Mouse (Mus musculus) retina, postnatal 1 day (tissue): ENCODE data around the gene Psenen.

Experiments used
- DNase-seq: peaks from one replicate; pipeline ENCODE4 v3.0.0-alpha.2; 2012

Gene Psenen

GRCm38 (mm10) chr7:30553021-30553589 is 10.3 kb downstream of the Psenen start:
- peak; percentile 64 for DNase-seq

GRCm38 (mm10) chr7:30552102-30553020 is 11.1 kb downstream of the Psenen start, which contains the start of the genes Hspb6 and Proser3:
Gene Hspb6 (plus strand): TSS chr7:30552178.
Gene Proser3 (minus strand): TSS chr7:30552299.
- peak; percentile 99 for DNase-seq

- DNase-seq, result no peak
These were observed 11.9 kb downstream of the Psenen start for GRCm38 (mm10) chr7:30551445-30552101.

GRCm38 (mm10) chr7:30550603-30551002 is 12.8 kb downstream of the Psenen start:
- DNase-seq, result no peak

GRCm38 (mm10) chr7:30549880-30550279 is 13.5 kb downstream of the Psenen start:
- DNase-seq, result no peak

GRCm38 (mm10) chr7:30544327-30544726 is 19.1 kb downstream of the Psenen start:
- DNase-seq, result no peak

GRCm38 (mm10) chr7:30540572-30540971 is 22.9 kb downstream of the Psenen start:
- no peak for DNase-seq

- DNase-seq, result peak; percentile 99
These were observed 28.5 kb downstream of the Psenen start, which contains the start of gene Arhgap33 for GRCm38 (mm10) chr7:30534633-30535577. Gene Arhgap33 (minus strand): TSS chr7:30535060.

GRCm38 (mm10) chr7:30533941-30534632 is 29.3 kb downstream of the Psenen start:
- peak; percentile 55 for DNase-seq

GRCm38 (mm10) chr7:30532931-30533330 is 30.5 kb downstream of the Psenen start:
- DNase-seq, result peak; percentile 94

- no peak for DNase-seq
These were observed 32.1 kb downstream of the Psenen start for GRCm38 (mm10) chr7:30531291-30531815.

- DNase-seq, result no peak
These were observed 36.4 kb downstream of the Psenen start for GRCm38 (mm10) chr7:30526981-30527380.

GRCm38 (mm10) chr7:30526399-30526798 is 37.0 kb downstream of the Psenen start:
- DNase-seq, result no peak

GRCm38 (mm10) chr7:30525954-30526353 is 37.5 kb downstream of the Psenen start:
- DNase-seq, result no peak

GRCm38 (mm10) chr7:30524487-30524886 is 38.9 kb downstream of the Psenen start:
- DNase-seq, result no peak

GRCm38 (mm10) chr7:30522871-30523270 is 40.6 kb downstream of the Psenen start:
- DNase-seq, result no peak

GRCm38 (mm10) chr7:30520856-30521255 is 42.6 kb downstream of the Psenen start:
- no peak for DNase-seq

GRCm38 (mm10) chr7:30520396-30520795 is 43.0 kb downstream of the Psenen start:
- peak; percentile 57 for DNase-seq

GRCm38 (mm10) chr7:30518325-30518724 is 45.1 kb downstream of the Psenen start:
- DNase-seq, result peak; percentile 18

GRCm38 (mm10) chr7:30515003-30515760 is 48.2 kb downstream of the Psenen start:
- DNase-seq, result no peak
